Mouse (Mus musculus) limb, embryonic 15.5 days (tissue): ENCODE measurements around the gene Xpnpep2. TPM values are rescaled to one million over a fixed set of nuclear protein-coding genes. Genes with fewer than 3 reads are reported as not detected.

Experiments
- ATAC-seq: fragments of 200-750 bp; cut with Nextera tagmentation; 2 replicates; pipeline ENCODE4 v1.8.0; 2017; ENCODE audit warnings: low read depth, moderate TSS enrichment; ENCODE audit not compliant: insufficient number of reproducible peaks, low FRiP score, low TSS enrichment
- H3K27ac ChIP-seq: fragments of 300-500 bp; sonication (generic); 2 replicates; pipeline ENCODE4 v1.5.1; 2015; ENCODE audit warnings: moderate library complexity, mild to moderate bottlenecking, inconsistent platforms
- H3K27me3 ChIP-seq: fragments of 300-500 bp; sonication (generic); 2 replicates; pipeline ENCODE4 v1.6.1; 2015; ENCODE audit warnings: inconsistent platforms
- H3K36me3 ChIP-seq: fragments of 300-500 bp; sonication (generic); 2 replicates; pipeline ENCODE4 v1.6.1; 2015; ENCODE audit warnings: inconsistent platforms
- H3K4me1 ChIP-seq: fragments of 300-500 bp; sonication (generic); 2 replicates; pipeline ENCODE4 v1.6.1; 2015; ENCODE audit warnings: inconsistent platforms
- H3K4me2 ChIP-seq: fragments of 300-500 bp; sonication (generic); 2 replicates; pipeline ENCODE4 v1.6.1; 2015; ENCODE audit warnings: mild to moderate bottlenecking, inconsistent platforms
- H3K4me3 ChIP-seq: fragments of 300-500 bp; sonication (generic); 2 replicates; pipeline ENCODE4 v1.5.1; 2015; ENCODE audit warnings: mild to moderate bottlenecking, inconsistent platforms
- H3K9ac ChIP-seq: fragments of 300-500 bp; sonication (generic); 2 replicates; pipeline ENCODE4 v1.6.1; 2015; ENCODE audit warnings: inconsistent platforms
- H3K9me3 ChIP-seq: fragments of 300-500 bp; sonication (generic); 2 replicates; pipeline ENCODE4 v1.6.1; 2016; ENCODE audit warnings: inconsistent platforms
- WGBS: fragments of 180-500 bp; shearing (Covaris S2); methylation state at CpG from one replicate; pipeline ENCODE4 v1.1.7; 2015; 5-methylcytosine and 5-hydroxymethylcytosine counted together
- polyA plus RNA-seq: library from polyadenylated mRNA; unstranded; fragments of >200 nt; fragmentation: Nextera tagmentation; extraction: Ambion mirVana; gene quantifications from 2 replicates; pipeline ENCODE4 v1.2.1, GENCODE M21; 2015

Xpnpep2 gene
- 5.7 and 5.8 TPM in 2 replicates for polyA plus RNA-seq

GRCm38 (mm10) chrX:48108394-48109315, at the start of gene Xpnpep2:
Gene Xpnpep2 (plus strand): TSS chrX:48108725.
- WGBS: 38% methylated on average over 6 of the region's 6 CpGs
- H3K36me3 ChIP-seq: no peaks in the 10 kb centered on the region
- ATAC-seq: peak; percentile 74; the same call in 1 of the 2 replicates
- H3K4me3 ChIP-seq: no peak within 1 kb of the TSS
- H3K4me1 ChIP-seq: 0 out of 2 replicates have a peak, but pooled peaks cover 6% of the 10 kb centered on the region
- H3K9ac ChIP-seq: no peak within 1 kb of the TSS
- no peaks in the 10 kb centered on the region for H3K27me3 ChIP-seq
- H3K9me3 ChIP-seq: no peaks in the 10 kb centered on the region
- H3K27ac ChIP-seq: peak within 1 kb of the TSS; percentile 83
- H3K4me2 ChIP-seq: no peak within 1 kb of the TSS

GRCm38 (mm10) chrX:48062481-48062880, 46.0 kb upstream of the Xpnpep2 start:
- no peak overlapping the region for H3K4me2 ChIP-seq
- H3K4me1 ChIP-seq: no peaks in the 10 kb centered on the region
- no peaks in the 10 kb centered on the region for H3K27me3 ChIP-seq
- no peak overlapping the region for H3K9ac ChIP-seq
- no peak overlapping the region for H3K27ac ChIP-seq
- 42% methylated on average over 4 of the region's 4 CpGs for WGBS
- H3K36me3 ChIP-seq: no peaks in the 10 kb centered on the region
- ATAC-seq: 0 out of 2 replicates have a peak, but pooled peaks have one; percentile 55
- H3K4me3 ChIP-seq: no peak overlapping the region
- H3K9me3 ChIP-seq: no peaks in the 10 kb centered on the region

- no peaks in the 10 kb centered on the region for H3K9me3 ChIP-seq
- no peak for ATAC-seq
- H3K27ac ChIP-seq: no peak overlapping the region
- no peak overlapping the region for H3K9ac ChIP-seq
- no peak overlapping the region for H3K4me3 ChIP-seq
- H3K27me3 ChIP-seq: no peaks in the 10 kb centered on the region
- 36% methylated on average over 5 of the region's 5 CpGs for WGBS
- H3K36me3 ChIP-seq: no peaks in the 10 kb centered on the region
- no peak overlapping the region for H3K4me2 ChIP-seq
- no peaks in the 10 kb centered on the region for H3K4me1 ChIP-seq
These were observed 44.2 kb upstream of the Xpnpep2 start for GRCm38 (mm10) chrX:48064166-48064853.

- H3K4me3 ChIP-seq: no peak overlapping the region
- no peaks in the 10 kb centered on the region for H3K36me3 ChIP-seq
- ATAC-seq: no peak
- 80% methylated on average over 3 of the region's 3 CpGs for WGBS
- H3K9me3 ChIP-seq: no peaks in the 10 kb centered on the region
- no peak overlapping the region for H3K27ac ChIP-seq
- no peak overlapping the region for H3K4me2 ChIP-seq
- H3K27me3 ChIP-seq: no peaks in the 10 kb centered on the region
- no peak overlapping the region for H3K9ac ChIP-seq
- no peaks in the 10 kb centered on the region for H3K4me1 ChIP-seq
These were observed 41.6 kb upstream of the Xpnpep2 start for GRCm38 (mm10) chrX:48066891-48067290.

- Histone ChIP-seq H3K27me3 (no peaks in the 10 kb centered on the region), H3K9me3 (no peaks in the 10 kb centered on the region), H3K27ac (no peak overlapping the region), H3K4me3 (no peak overlapping the region), H3K36me3 (no peaks in the 10 kb centered on the region), H3K4me2 (no peak overlapping the region), H3K9ac (no peak overlapping the region), H3K4me1 (no peaks in the 10 kb centered on the region)
- no peak for ATAC-seq
- 23% methylated on average over 3 of the region's 3 CpGs for WGBS
These were observed 36.6 kb upstream of the Xpnpep2 start for GRCm38 (mm10) chrX:48071961-48072360.

- H3K27ac ChIP-seq: no peak overlapping the region
- no peak overlapping the region for H3K9ac ChIP-seq
- no peak for ATAC-seq
- H3K27me3 ChIP-seq: no peaks in the 10 kb centered on the region
- 23% methylated on average over 5 of the region's 5 CpGs for WGBS
- H3K4me2 ChIP-seq: no peak overlapping the region
- no peak overlapping the region for H3K4me3 ChIP-seq
- 0 out of 2 replicates have a peak, but pooled peaks cover 3% of the 10 kb centered on the region for H3K4me1 ChIP-seq
- no peaks in the 10 kb centered on the region for H3K9me3 ChIP-seq
- no peaks in the 10 kb centered on the region for H3K36me3 ChIP-seq
These were observed 36.1 kb upstream of the Xpnpep2 start for GRCm38 (mm10) chrX:48072401-48072800.

GRCm38 (mm10) chrX:48074691-48075090, 33.8 kb upstream of the Xpnpep2 start:
- Histone ChIP-seq H3K27ac (no peak overlapping the region), H3K4me1 (0 out of 2 replicates have a peak, but pooled peaks cover 3% of the 10 kb centered on the region), H3K4me3 (no peak overlapping the region), H3K4me2 (no peak overlapping the region), H3K27me3 (no peaks in the 10 kb centered on the region), H3K9ac (no peak overlapping the region), H3K36me3 (no peaks in the 10 kb centered on the region), H3K9me3 (no peaks in the 10 kb centered on the region)
- 79% methylated on average over 3 of the region's 3 CpGs for WGBS
- ATAC-seq: no peak

GRCm38 (mm10) chrX:48076806-48077425, 31.6 kb upstream of the Xpnpep2 start:
- Histone ChIP-seq H3K4me3 (no peak overlapping the region), H3K9ac (no peak overlapping the region), H3K4me1 (0 out of 2 replicates have a peak, but pooled peaks cover 3% of the 10 kb centered on the region), H3K9me3 (no peaks in the 10 kb centered on the region), H3K27ac (no peak overlapping the region), H3K36me3 (no peaks in the 10 kb centered on the region), H3K27me3 (no peaks in the 10 kb centered on the region), H3K4me2 (no peak overlapping the region)
- no peak for ATAC-seq
- 54% methylated on average over 4 of the region's 4 CpGs for WGBS

- WGBS: 44% methylated on average over 5 of the region's 5 CpGs
- H3K4me2 ChIP-seq: no peak overlapping the region
- H3K36me3 ChIP-seq: no peaks in the 10 kb centered on the region
- H3K27me3 ChIP-seq: no peaks in the 10 kb centered on the region
- no peak overlapping the region for H3K9ac ChIP-seq
- no peak overlapping the region for H3K27ac ChIP-seq
- no peaks in the 10 kb centered on the region for H3K9me3 ChIP-seq
- no peak for ATAC-seq
- no peaks in the 10 kb centered on the region for H3K4me1 ChIP-seq
- H3K4me3 ChIP-seq: no peak overlapping the region
These were observed 26.2 kb upstream of the Xpnpep2 start for GRCm38 (mm10) chrX:48082364-48082763.

- no peaks in the 10 kb centered on the region for H3K36me3 ChIP-seq
- H3K4me3 ChIP-seq: no peak overlapping the region
- no peak for ATAC-seq
- H3K4me1 ChIP-seq: no peaks in the 10 kb centered on the region
- no peak overlapping the region for H3K27ac ChIP-seq
- no peak overlapping the region for H3K4me2 ChIP-seq
- H3K27me3 ChIP-seq: no peaks in the 10 kb centered on the region
- no peaks in the 10 kb centered on the region for H3K9me3 ChIP-seq
- WGBS: 46% methylated on average over 10 of the region's 10 CpGs
- H3K9ac ChIP-seq: no peak overlapping the region
These were observed 16.4 kb upstream of the Xpnpep2 start for GRCm38 (mm10) chrX:48092129-48092528.

GRCm38 (mm10) chrX:48093555-48093954, 15.0 kb upstream of the Xpnpep2 start:
- no peaks in the 10 kb centered on the region for H3K27me3 ChIP-seq
- H3K4me2 ChIP-seq: no peak overlapping the region
- no peak overlapping the region for H3K27ac ChIP-seq
- no peaks in the 10 kb centered on the region for H3K36me3 ChIP-seq
- H3K4me1 ChIP-seq: no peaks in the 10 kb centered on the region
- H3K9me3 ChIP-seq: no peaks in the 10 kb centered on the region
- no peak overlapping the region for H3K9ac ChIP-seq
- WGBS: 57% methylated on average over 3 of the region's 3 CpGs
- no peak for ATAC-seq
- no peak overlapping the region for H3K4me3 ChIP-seq
